Mouse (Mus musculus) midbrain, embryonic 13.5 days (tissue): ENCODE measurements around the gene Tacc2. TPM values are rescaled to one million over a fixed set of nuclear protein-coding genes. Genes with fewer than 3 reads are reported as not detected.

Source experiments
- ATAC-seq: fragments of 200-750 bp; cut with Nextera tagmentation; 2 replicates; pipeline ENCODE4 v1.8.0; 2017; ENCODE audit warnings: mild to moderate bottlenecking, moderate TSS enrichment, moderate library complexity
- H3K27ac ChIP-seq: fragments of 300-500 bp; sonication (generic); 2 replicates; pipeline ENCODE4 v1.5.1; 2015; ENCODE audit warnings: inconsistent platforms, mild to moderate bottlenecking, moderate library complexity
- H3K27me3 ChIP-seq: fragments of 300-500 bp; sonication (generic); 2 replicates; pipeline ENCODE4 v1.6.1; 2015; ENCODE audit warnings: mild to moderate bottlenecking, inconsistent platforms
- H3K36me3 ChIP-seq: fragments of 300-500 bp; sonication (generic); 2 replicates; pipeline ENCODE4 v1.6.1; 2015; ENCODE audit warnings: mild to moderate bottlenecking, inconsistent platforms
- H3K4me1 ChIP-seq: fragments of 300-500 bp; sonication (generic); replicated peaks from 2 replicates; pipeline ENCODE4 v1.6.1; 2015; ENCODE audit warnings: inconsistent platforms
- H3K4me2 ChIP-seq: fragments of 300-500 bp; sonication (generic); replicated peaks from 2 replicates; pipeline ENCODE4 v1.6.1; 2015; ENCODE audit warnings: moderate library complexity, mild to moderate bottlenecking, inconsistent platforms
- H3K4me3 ChIP-seq: fragments of 300-500 bp; sonication (generic); replicated peaks from 2 replicates; pipeline ENCODE4 v1.5.1; 2015; ENCODE audit warnings: mild to moderate bottlenecking, inconsistent platforms
- H3K9ac ChIP-seq: fragments of 300-500 bp; sonication (generic); replicated peaks from 2 replicates; pipeline ENCODE4 v1.6.1; 2015; ENCODE audit warnings: mild to moderate bottlenecking, inconsistent platforms
- H3K9me3 ChIP-seq: fragments of 300-500 bp; sonication (generic); 2 replicates; pipeline ENCODE4 v1.6.1; 2016; ENCODE audit warnings: mild to moderate bottlenecking, inconsistent platforms
- WGBS: fragments of 180-500 bp; shearing (Covaris S2); methylation state at CpG from one replicate; pipeline ENCODE4 v1.1.7; 2015; 5-methylcytosine and 5-hydroxymethylcytosine counted together
- polyA plus RNA-seq: library from polyadenylated mRNA; unstranded; fragments of >200 nt; fragmentation: Nextera tagmentation; extraction: Ambion mirVana; gene quantifications from 2 replicates; pipeline ENCODE4 v1.2.1, GENCODE M21; 2015

Tacc2 gene
- polyA plus RNA-seq, 1 experiment from 2014 or later = 70.8 TPM

DNA sequence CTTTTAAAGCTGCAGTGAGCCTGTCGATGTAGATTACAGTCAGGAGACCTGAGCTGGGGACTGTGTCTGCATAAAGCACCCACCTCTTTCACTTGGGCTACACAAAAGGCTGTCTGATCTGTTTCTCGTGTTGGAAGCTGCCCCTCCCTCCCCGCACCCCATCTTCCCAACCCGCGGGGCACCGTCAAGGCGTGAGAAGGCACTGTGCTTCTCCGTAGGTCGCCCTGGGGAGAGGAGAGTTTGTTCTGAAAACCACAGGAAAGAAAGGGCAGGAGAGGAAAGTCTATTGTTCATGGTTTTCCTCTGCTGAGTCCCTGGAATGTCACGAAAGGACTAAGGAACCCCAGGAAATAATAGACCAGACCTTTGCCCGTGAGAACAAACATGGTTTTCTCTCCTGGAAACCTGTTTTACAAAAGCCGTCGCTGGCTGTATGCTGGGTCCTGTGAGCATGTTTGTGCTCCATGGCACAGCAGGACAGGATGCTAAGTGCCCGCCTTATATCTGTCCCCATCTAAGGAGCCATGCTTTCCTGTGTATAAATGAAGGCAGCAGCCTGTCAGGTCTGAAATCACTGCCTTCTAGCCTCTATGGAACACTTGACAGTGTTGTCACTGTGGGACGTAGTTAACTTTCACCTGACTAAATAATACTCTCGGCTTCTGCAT is 142.8 kb downstream of the Tacc2 start:
- Histone ChIP-seq H3K9me3 (no peaks in the 10 kb centered on the region), H3K27ac (peak overlapping the region; percentile 80), H3K9ac (peak overlapping the region; percentile 50; the same call in 1 of the 2 replicates), H3K36me3 (peaks cover 48% of the 10 kb centered on the region), H3K27me3 (no peaks in the 10 kb centered on the region), H3K4me2 (peak overlapping the region; percentile 32), H3K4me1 (peaks cover 40% of the 10 kb centered on the region), H3K4me3 (no peak overlapping the region)
- ATAC-seq = peak; percentile 65
- WGBS = 5% methylated on average over 16 of the region's 16 CpGs

DNA sequence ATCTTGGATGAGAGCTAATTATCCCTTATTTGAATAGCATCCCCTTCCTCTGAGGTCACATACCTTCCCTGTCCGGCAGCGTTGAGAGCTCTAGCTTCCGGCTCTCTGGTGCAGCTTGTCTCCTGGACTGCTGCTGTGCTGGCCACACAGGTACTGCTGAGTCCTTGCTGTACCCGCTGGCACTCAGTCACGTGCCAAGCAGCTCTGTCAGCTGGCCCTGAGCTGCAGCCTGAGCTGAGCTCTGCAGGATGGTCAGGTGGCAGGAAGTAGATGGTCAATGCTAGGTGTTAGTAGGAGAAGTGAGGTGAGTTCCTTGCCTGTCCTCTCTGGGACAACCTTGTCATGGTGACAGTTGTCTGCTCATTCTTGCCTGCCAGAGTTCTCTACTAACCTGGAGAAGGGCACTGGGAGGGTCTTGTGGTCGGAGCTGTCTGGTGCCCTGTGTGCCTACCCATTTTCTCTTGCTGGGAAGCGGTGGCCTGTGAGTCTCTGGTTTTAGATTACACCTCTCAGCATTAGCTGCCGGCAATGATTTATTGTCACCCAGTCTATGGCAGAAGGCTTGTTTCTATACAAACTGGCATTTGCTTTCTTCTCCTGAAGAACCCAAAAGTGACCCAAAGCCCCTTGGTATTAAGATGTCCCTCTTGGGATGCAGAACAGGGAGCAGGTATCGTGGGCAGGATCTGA is 143.6 kb downstream of the Tacc2 start:
- no peaks in the 10 kb centered on the region for H3K27me3 ChIP-seq
- peaks cover 32% of the 10 kb centered on the region for H3K4me1 ChIP-seq
- WGBS = 52% methylated on average over 9 of the region's 9 CpGs
- peak overlapping the region; percentile 80 for H3K27ac ChIP-seq
- no peak for ATAC-seq
- H3K9me3 ChIP-seq = no peaks in the 10 kb centered on the region
- H3K36me3 ChIP-seq = peaks cover 55% of the 10 kb centered on the region
- 0 out of 2 replicates have a peak overlapping the region, but pooled peaks have one; percentile 32 for H3K4me2 ChIP-seq
- no peak overlapping the region for H3K4me3 ChIP-seq
- 0 out of 2 replicates have a peak overlapping the region, but pooled peaks have one; percentile 32 for H3K9ac ChIP-seq

DNA sequence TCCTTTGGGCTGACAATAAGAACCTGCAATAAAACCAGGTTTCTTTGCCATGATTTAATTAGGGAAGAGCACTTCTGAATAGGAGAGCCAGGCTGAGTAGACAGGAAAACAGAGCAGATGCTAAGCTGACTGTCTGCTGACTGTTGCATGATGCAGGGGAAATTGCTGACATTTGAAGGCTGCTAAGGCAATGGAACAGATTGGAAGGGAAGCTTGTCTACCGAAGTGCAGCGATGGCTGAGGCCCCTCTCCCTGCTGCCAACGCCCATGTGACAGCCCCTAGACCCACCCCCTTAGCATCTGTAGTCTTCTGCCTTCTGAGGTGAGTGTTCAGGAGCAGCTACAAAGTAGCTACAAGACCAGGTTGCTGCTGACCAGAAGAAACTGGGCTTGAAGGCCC is 148.9 kb downstream of the Tacc2 start:
- ATAC-seq = no peak
- Histone ChIP-seq H3K27ac (no peak overlapping the region), H3K27me3 (no peaks in the 10 kb centered on the region), H3K4me3 (no peak overlapping the region), H3K9me3 (no peaks in the 10 kb centered on the region), H3K4me2 (no peak overlapping the region), H3K4me1 (peaks cover 8% of the 10 kb centered on the region; the same call in 1 of the 2 replicates), H3K36me3 (peaks cover 77% of the 10 kb centered on the region), H3K9ac (no peak overlapping the region)
- 81% methylated on average over 3 of the region's 3 CpGs for WGBS

DNA sequence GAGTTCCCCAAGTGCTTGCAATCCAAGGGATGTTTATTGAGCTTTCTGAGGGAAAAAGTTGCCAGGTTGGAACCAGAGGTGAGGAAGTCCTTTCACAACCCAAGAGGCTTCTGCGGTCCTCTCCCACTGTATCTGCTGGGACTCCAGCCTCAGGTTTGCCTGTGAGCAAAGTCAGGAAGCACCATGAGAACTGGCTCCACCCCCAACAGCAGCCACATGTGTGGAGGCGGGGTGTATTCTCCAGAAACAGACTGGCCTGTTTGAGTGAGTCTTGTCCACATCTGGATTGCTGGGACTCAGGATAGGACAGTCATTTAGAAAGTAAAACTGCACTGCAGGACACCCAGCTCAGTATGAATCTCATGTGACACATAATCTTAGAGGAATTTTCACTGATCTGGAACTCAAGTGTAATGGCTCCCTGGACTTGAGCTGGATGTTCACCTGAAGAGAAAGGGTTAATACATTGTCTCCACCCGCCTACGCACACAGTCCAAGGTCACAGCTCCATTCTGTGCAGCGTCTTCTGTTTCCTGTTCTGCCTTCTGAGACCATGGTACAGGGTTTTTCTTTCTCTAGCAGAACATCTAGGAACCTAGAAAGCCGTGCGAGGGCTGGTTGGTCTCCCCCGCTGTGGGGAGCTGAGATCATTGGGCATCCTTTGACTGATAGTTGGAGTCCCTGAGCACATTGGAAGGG is 149.6 kb downstream of the Tacc2 start:
- Histone ChIP-seq H3K9me3 (no peaks in the 10 kb centered on the region), H3K4me2 (no peak overlapping the region), H3K4me3 (no peak overlapping the region), H3K36me3 (peaks cover 79% of the 10 kb centered on the region), H3K4me1 (peaks cover 11% of the 10 kb centered on the region; the same call in 1 of the 2 replicates), H3K27ac (no peak overlapping the region), H3K9ac (no peak overlapping the region), H3K27me3 (no peaks in the 10 kb centered on the region)
- ATAC-seq = no peak
- 79% methylated on average over 8 of the region's 8 CpGs for WGBS

DNA sequence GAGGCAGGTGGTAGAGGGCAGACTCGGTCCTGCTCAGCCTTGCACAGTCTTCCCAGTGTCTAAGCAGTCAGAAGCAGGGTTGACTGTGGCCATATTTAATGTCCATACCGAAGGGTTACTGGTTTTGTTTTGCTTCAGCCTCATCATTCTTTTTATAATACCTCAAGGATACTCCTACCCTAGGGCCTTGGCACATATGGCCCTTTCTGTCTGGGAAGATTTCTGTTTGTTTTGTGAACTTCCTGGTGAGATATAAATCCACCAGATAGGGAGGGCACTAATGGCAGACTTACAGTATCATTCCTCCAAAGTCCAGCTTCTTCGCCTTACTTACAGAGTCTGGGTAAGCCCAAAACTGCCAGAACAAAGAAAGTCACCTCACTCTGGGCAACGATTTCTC is 150.3 kb downstream of the Tacc2 start:
- H3K36me3 ChIP-seq = peaks cover 76% of the 10 kb centered on the region
- H3K4me3 ChIP-seq = no peak overlapping the region
- H3K4me1 ChIP-seq = peaks cover 16% of the 10 kb centered on the region; the same call in 1 of the 2 replicates
- no peak overlapping the region for H3K4me2 ChIP-seq
- no peaks in the 10 kb centered on the region for H3K9me3 ChIP-seq
- WGBS = 97% methylated on average over 4 of the region's 4 CpGs
- no peaks in the 10 kb centered on the region for H3K27me3 ChIP-seq
- H3K27ac ChIP-seq = no peak overlapping the region
- no peak overlapping the region for H3K9ac ChIP-seq
- no peak for ATAC-seq

DNA sequence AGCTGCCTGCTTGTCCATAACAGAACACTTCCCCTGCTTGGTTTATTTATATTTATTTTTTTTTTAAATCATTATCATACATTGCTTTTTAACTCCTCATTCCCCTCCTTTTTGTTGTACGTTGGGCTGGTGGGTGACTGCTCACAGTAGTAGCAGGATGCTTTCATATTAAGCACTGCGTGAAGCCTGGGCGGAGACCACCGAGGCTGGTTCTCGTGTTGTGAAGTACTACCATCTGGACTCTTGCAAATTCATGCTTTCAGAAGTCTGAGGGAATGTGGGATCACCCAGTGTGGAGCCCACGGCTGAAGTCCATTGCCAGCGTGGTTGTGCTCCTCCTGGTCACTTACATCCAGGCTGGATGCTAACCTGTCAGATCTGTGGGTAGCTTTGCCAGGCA is 154.6 kb downstream of the Tacc2 start:
- H3K9me3 ChIP-seq = no peaks in the 10 kb centered on the region
- peaks cover 20% of the 10 kb centered on the region; the same call in 1 of the 2 replicates for H3K4me1 ChIP-seq
- 0 out of 2 replicates have a peak overlapping the region, but pooled peaks have one; percentile 28 for H3K9ac ChIP-seq
- H3K27ac ChIP-seq = peak overlapping the region; percentile 71
- 75% methylated on average over 7 of the region's 7 CpGs for WGBS
- peaks cover 76% of the 10 kb centered on the region for H3K36me3 ChIP-seq
- no peak for ATAC-seq
- H3K27me3 ChIP-seq = no peaks in the 10 kb centered on the region
- no peak overlapping the region for H3K4me2 ChIP-seq
- no peak overlapping the region for H3K4me3 ChIP-seq

DNA sequence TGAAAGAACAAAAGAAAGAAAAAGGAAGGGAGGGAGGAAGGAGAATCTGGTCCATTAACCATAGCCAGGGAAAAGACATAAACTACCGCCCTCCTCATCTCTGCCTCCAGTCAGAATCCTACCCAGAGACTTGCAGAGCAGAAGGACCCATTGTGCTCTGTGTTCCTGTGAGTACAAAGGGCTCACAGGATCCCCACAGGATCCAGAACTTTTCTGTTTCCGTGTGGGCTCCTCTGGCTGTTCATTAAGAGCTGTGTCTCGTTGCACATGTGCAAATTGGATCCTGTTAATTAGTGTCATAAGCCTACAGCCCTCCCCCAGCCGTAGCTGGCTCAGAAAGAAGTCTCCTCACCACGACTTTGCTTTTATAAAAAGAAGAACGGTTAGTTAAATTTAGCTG is 155.7 kb downstream of the Tacc2 start:
- ATAC-seq = no peak
- Histone ChIP-seq H3K4me2 (no peak overlapping the region), H3K36me3 (peaks cover 78% of the 10 kb centered on the region), H3K27ac (peak overlapping the region; percentile 62), H3K4me3 (no peak overlapping the region), H3K27me3 (no peaks in the 10 kb centered on the region), H3K9ac (no peak overlapping the region), H3K9me3 (no peaks in the 10 kb centered on the region), H3K4me1 (peaks cover 20% of the 10 kb centered on the region; the same call in 1 of the 2 replicates)
- 54% methylated on average over 6 of the region's 6 CpGs for WGBS

DNA sequence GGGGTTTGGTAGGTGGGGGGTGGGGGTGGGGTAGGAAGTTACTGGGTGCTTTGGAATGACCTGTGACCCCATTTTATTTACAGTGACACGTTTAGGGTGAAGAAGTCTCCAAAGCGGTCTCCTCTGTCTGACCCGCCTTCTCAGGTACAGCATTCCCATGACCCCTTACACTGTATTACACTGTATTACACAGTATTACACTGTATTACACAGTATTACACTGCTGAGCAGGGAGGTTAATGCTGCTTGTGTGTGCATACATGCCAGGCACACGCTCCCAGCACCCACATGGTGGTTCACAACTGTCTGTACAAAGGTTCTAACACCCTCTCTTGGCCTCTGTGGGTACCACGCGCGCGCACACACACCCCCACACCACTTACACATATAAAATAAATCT is 156.2 kb downstream of the Tacc2 start:
- peaks cover 78% of the 10 kb centered on the region for H3K36me3 ChIP-seq
- 96% methylated on average over 8 of the region's 8 CpGs for WGBS
- no peak overlapping the region for H3K4me3 ChIP-seq
- H3K27me3 ChIP-seq = no peaks in the 10 kb centered on the region
- peaks cover 20% of the 10 kb centered on the region; the same call in 1 of the 2 replicates for H3K4me1 ChIP-seq
- no peaks in the 10 kb centered on the region for H3K9me3 ChIP-seq
- H3K27ac ChIP-seq = no peak overlapping the region
- no peak overlapping the region for H3K4me2 ChIP-seq
- ATAC-seq = 0 out of 2 replicates have a peak, but pooled peaks have one; percentile 34
- no peak overlapping the region for H3K9ac ChIP-seq

DNA sequence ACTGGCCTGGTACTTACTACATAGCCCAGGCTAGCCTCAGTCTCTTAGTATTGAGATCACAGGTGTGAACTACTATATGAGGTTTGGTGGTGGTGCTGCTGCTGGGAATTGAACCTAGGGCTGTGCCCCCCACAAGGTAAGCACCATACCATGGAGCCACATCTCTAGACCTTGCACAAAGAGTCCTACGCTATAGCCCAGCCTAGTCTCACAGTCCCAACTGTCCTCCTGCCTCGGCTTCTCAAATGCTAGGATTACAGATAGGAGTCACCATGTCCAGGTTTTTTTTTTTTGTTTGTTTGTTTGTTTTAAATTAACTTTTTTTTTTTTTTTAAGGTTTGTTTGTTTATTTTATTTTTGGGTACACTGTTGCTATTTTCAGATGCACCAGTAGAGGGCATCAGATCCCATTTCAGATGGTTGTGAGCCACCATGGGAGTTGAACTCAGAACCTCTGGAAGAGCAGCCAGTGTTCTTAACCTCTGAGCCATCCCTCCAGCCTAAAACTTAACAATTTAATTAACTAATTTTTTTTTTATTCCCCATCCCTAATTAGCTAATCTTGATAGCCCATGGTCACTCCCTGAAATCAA is 157.1 kb downstream of the Tacc2 start:
- H3K27me3 ChIP-seq = no peaks in the 10 kb centered on the region

DNA sequence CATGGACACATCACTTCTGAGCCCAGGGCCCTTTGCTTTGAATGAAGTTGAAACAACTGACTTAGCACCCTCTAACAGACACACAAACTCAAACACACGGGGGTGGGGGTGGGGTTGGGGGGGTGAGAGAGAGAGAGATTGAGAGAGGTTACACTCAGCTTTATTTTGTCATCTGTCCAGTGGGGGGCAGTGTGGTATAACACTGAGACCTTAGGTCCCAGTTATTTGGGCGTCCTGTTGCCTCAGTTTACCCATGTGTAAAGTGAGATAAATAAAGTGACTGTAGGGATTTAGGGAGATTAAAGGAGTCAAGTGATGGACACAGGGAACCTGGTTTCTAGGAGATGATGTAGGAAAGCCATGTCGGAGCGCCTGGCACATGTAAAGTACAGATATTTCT is 163.9 kb downstream of the Tacc2 start:
- H3K9me3 ChIP-seq = no peaks in the 10 kb centered on the region
- H3K4me2 ChIP-seq = no peak overlapping the region
- WGBS = 85% methylated on average over 4 of the region's 4 CpGs
- no peak for ATAC-seq
- no peaks in the 10 kb centered on the region for H3K27me3 ChIP-seq
- H3K9ac ChIP-seq = no peak overlapping the region
- no peak overlapping the region for H3K27ac ChIP-seq
- H3K4me3 ChIP-seq = no peak overlapping the region
- no peaks in the 10 kb centered on the region for H3K4me1 ChIP-seq
- H3K36me3 ChIP-seq = peaks cover 98% of the 10 kb centered on the region

More for the DNA sequence above, 157.1 kb downstream of the Tacc2 start:
- peaks cover 78% of the 10 kb centered on the region for H3K36me3 ChIP-seq
- H3K9me3 ChIP-seq = no peaks in the 10 kb centered on the region
- H3K27ac ChIP-seq = no peak overlapping the region
- H3K9ac ChIP-seq = no peak overlapping the region
- peaks cover 20% of the 10 kb centered on the region; the same call in 1 of the 2 replicates for H3K4me1 ChIP-seq
- H3K4me2 ChIP-seq = no peak overlapping the region
- no peak overlapping the region for H3K4me3 ChIP-seq
- WGBS = 98% methylated on average over 2 of the region's 2 CpGs
- ATAC-seq = 0 out of 2 replicates have a peak, but pooled peaks have one; percentile 58

DNA sequence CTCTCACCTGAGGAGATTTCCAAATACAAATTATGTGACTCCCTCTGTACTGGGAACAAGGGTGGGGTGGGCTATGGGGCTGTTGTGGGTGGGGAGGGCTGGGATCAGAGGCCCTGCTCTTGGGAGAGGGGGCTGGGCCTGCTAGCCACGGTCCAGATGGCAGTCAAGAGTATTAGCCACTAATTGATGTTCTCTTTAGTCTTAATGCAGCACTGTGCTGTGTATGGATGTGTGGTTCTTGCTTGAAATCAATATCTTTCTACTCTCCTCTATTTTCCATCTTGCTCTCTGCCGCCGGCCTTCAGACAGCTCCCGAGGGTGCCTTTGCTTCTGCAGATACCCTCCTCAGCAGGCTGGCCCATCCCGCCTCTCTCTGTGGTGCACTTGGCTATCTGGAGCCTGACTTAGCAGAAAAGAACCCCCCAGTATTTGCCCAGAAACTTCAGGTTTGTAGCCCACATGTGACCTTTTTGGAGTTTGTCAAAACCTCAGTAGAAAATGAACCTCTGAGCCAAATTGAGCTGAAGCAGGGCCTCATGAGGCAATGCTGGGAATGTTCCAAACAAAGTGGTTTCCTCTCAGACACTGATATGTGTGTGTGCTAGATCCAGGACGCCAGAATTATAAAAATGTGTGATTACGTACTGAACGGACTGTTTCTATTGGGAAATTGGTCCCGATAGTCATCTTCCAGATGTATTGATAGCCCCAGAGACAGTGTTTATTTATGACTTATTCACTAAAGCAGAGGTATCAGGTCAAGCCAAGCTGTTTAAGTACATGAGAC is 166.2 kb downstream of the Tacc2 start:
- no peak overlapping the region for H3K4me2 ChIP-seq
- H3K4me3 ChIP-seq = no peak overlapping the region
- 85% methylated on average over 9 of the region's 9 CpGs for WGBS
- peaks cover 95% of the 10 kb centered on the region for H3K36me3 ChIP-seq
- H3K9ac ChIP-seq = no peak overlapping the region
- H3K4me1 ChIP-seq = peaks cover 5% of the 10 kb centered on the region; the same call in 1 of the 2 replicates
- no peak for ATAC-seq
- H3K9me3 ChIP-seq = no peaks in the 10 kb centered on the region
- no peak overlapping the region for H3K27ac ChIP-seq
- no peaks in the 10 kb centered on the region for H3K27me3 ChIP-seq
